Mouse (Mus musculus) regulatory T cell (primary cell): Measurements from ENCODE around the gene Unc13b.

Experiments used
- in situ Hi-C: fragments of 300-600 bp; cut with MboI, MseI; formaldehyde crosslinking; loops from one replicate; pipeline ENCODE4 v1.15.1; 2025; ENCODE audit warnings: high pct_unique_total_duplicates

Unc13b gene

DNA sequence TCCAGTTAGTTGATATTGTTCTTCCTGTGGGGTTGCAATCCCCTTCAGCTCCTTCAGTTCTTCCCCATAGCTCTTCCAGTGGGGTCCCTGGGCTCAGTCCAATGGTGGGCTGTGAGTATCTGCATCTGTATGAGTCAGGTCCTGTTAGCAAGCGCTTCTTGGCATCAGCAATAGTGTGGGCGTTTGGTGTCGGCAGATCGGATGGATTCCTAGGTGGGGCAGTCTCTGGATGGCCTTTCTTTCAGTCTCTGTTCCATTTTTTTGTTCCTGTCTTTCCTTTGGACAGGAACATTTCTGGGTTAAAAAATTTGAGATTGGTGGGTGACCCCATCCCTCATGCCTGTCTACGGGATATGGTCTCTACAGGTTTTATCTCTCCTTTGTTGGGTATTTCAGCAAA, 226.7 kb downstream of the Unc13b start:
- in situ Hi-C loops, result no loop called here

- in situ Hi-C loops, result no loop called here
Measured at GRCm38 (mm10) chr4:43287305-43287704, 228.6 kb downstream of the Unc13b start.

DNA sequence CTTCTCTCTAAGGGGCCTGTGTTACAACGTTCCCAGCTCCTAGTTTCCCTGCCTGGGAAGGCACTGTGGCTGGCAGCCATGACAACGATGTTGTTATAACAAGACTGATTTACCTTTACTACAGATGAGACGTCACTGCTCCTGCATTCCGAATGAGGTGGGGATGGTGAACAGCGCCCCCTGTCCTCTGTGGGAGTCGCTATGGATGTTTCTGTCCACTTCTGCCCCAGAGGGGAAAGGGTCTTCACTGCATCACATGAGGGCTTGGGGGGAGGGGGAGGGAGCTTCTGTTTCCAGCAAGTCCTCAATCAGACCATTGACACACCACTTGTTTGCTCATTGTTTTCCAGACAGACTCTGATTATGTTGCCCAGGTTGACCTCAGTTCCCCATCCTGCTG, 235.2 kb downstream of the Unc13b start:
- in situ Hi-C loops, result no loop called here

DNA sequence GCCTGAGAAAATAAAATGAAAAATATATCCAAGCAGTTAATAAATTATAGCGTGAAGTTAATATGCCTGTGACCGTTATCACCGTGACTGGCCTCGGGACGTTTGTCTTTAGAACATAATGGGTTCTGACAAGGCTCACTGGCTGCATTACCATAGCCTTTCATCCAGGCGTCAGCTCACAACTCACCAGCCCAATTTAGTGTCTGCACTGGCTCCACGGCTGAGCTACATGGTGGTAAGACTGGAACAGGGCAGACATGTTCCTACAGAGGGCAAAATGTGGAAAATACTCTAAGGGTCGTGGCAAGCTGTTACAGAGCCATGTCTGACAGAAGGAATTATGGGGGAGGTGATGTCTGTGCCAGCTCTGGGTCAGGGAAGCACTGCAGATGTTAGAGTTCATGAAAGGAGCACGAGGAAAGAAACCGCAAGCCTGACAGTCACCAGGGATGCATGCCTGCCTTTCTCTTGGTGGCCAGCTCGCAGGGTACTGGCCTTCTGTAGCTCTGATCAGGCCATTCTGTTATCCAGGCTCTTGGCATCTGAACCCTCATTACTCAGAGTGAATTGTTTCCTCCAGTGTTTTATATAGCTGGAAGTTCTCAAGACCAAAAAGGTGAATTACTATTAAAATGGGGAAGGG, 251.1 kb downstream of the Unc13b start:
- in situ Hi-C loops, result no loop called here
